Mouse (Mus musculus) duodenum, adult 2 months (tissue): Measurements from ENCODE around the gene Dnajb5. TPM values are rescaled to one million over a fixed set of nuclear protein-coding genes. Genes with fewer than 3 reads are reported as not detected.

Experiments used
- polyA plus RNA-seq: library from polyadenylated mRNA; depleted of rRNA; stranded (reverse); fragments of >200 nt; gene quantifications from 2 replicates; pipeline ENCODE4 v1.2.3, GENCODE M21; 2012; ENCODE audit warnings: low replicate concordance; rRNA removed

The Dnajb5 gene
- 4.2 and 9.0 TPM in 2 replicates for polyA plus RNA-seq

DNA sequence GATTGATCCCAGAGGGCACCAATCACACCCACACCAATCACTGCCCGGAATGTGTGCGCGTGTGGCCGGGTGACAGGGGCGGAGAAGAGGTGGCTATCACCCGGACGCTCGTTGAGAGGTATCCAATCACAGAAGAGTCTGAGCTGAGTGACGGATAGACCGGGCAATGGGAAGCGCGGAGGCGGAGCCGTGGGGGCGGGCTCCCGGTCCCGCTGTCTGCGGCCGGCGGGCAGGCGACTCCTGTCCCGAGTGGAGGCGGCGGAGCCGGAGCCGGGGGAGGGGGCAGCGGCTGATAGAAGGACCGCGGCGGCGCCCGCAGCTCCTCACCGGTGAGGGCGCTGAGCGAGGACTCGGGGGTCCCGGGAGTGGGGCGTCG lies at the start of gene Dnajb5:
Gene Dnajb5 (plus strand): TSS at position 139 of the 376 bp plus-strand sequence.

GRCm38 (mm10) chr4:42916617-42917401 lies 32.8 kb upstream of the Dnajb5 start, which contains the start of gene Phf24:
Gene Phf24 (plus strand): TSS chr4:42916660.

GRCm38 (mm10) chr4:42969304-42969703 lies 19.7 kb downstream of the Dnajb5 start, which contains the start of gene 1700022I11Rik:
Gene 1700022I11Rik (plus strand): TSS chr4:42969604.

DNA sequence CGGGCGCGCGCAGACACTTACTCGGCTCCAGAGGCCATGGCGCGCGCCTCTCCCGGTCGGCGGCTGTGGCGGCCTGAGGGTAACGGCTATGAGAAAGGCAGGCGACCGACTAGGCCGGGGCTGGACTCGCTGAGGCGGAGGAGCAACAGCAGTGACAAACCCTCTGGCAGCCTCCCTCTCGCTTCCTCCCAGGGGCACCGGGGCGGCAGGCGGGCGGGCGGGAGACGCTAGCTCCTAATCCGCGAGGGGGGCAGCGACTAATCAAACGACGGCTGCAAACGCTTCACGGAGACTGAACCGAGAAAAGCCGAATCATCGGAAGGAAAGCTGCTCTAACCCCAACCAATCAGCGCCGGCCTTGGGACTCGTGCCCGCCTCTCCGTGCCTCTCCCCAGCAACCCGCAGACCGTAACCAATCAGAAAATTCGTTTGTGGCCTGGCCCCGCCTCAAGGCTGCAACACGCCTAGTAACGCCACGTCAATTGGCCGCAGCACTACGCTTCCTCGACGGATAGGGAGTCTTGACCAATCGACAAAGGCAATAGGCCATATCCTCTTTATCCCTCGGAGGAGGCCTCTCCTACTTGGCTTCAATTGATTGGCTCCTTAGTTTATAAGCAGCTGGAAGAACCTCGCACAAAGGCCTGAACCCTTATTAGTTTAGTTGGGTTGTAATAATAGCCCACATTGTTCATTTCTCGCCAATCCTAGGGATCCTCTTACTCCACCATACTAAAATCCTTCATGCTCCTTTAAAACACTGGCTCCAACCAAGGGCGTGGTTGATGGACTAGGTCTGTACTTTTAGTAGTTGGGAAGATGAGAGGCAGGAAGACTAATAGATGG lies 50.8 kb downstream of the Dnajb5 start, which contains the start of gene Vcp:
Gene Vcp (minus strand): TSS at position 367 of the 846 bp plus-strand sequence.

Other genes with a start within 250 kb of the Dnajb5 start
- gene 4930578G10Rik, start 214.3 kb upstream of the Dnajb5 start, polyA plus RNA-seq, result not detected in 2 replicates
- 3.9 and 8.2 TPM in 2 replicates for gene Ccl19, start 193.2 kb upstream of the Dnajb5 start, polyA plus RNA-seq
- 25.7 and 25.8 TPM in 2 replicates for gene Ccl21a, start 175.8 kb upstream of the Dnajb5 start, polyA plus RNA-seq
- gene Fam205a1, start 95.9 kb upstream of the Dnajb5 start, polyA plus RNA-seq, result not detected in 2 replicates
- not detected in 2 replicates for gene Gm12394, start 93.0 kb upstream of the Dnajb5 start, polyA plus RNA-seq
- gene Fam205c, start 75.6 kb upstream of the Dnajb5 start, polyA plus RNA-seq, result not detected in 2 replicates
- 0.57 and 0.70 TPM in 2 replicates for gene Phf24, start 33.2 kb upstream of the Dnajb5 start, polyA plus RNA-seq
- not detected in 2 replicates for gene 1700022I11Rik, start 19.8 kb downstream of the Dnajb5 start, polyA plus RNA-seq
- 149 and 296 TPM in 2 replicates for gene Vcp, start 50.7 kb downstream of the Dnajb5 start, polyA plus RNA-seq
- gene Fancg, start 60.7 kb downstream of the Dnajb5 start, polyA plus RNA-seq, result 8.5 and 11.1 TPM in 2 replicates
- 30.0 and 31.1 TPM in 2 replicates for gene Pigo, start 76.0 kb downstream of the Dnajb5 start, polyA plus RNA-seq
- gene Stoml2, start 81.9 kb downstream of the Dnajb5 start, polyA plus RNA-seq, result 58.6 and 93.0 TPM in 2 replicates
- 34.4 and 64.2 TPM in 2 replicates for gene Fam214b, start 96.4 kb downstream of the Dnajb5 start, polyA plus RNA-seq
- gene Unc13b, start 109.1 kb downstream of the Dnajb5 start, polyA plus RNA-seq, result 4.8 and 9.7 TPM in 2 replicates